Mouse (Mus musculus) layer of hippocampus, adult 18-20 months (tissue): ENCODE measurements around the gene Nek1. TPM values are rescaled to one million over a fixed set of nuclear protein-coding genes. Genes with fewer than 3 reads are reported as not detected.

Source experiments
- DNase-seq, 2 experiments: peaks; one replicate each; pipeline ENCODE4 v3.0.0; 2022; ENCODE audit warnings: low spot score in 2 of 2
- long read RNA-seq: library from polyadenylated mRNA; stranded (forward); transcript quantifications from one replicate; pipeline ENCODE4 v2.0.0, GENCODE M21; 2021
- total RNA-seq, 2 experiments: library from RNA; stranded (reverse); gene quantifications; 2 replicates each; pipeline ENCODE4 v1.2.3; 2021

Nek1 gene
- total RNA-seq, result 10 to 100 TPM; 25.5 to 26.1 TPM
- long read RNA-seq, full-length matches to known transcripts, result 6 of 19 reads
- long read RNA-seq, partial matches to known transcripts, result 4 of 19 reads
- long read RNA-seq, other reads (novel, unspliced or antisense), result 9 of 19 reads

GRCm38 (mm10) chr8:60992910-60993638 is at the start of gene Nek1:
Gene Nek1 (plus strand): TSS chr8:60993195.
- DNase-seq, result peak; percentile 96 to 98

DNA sequence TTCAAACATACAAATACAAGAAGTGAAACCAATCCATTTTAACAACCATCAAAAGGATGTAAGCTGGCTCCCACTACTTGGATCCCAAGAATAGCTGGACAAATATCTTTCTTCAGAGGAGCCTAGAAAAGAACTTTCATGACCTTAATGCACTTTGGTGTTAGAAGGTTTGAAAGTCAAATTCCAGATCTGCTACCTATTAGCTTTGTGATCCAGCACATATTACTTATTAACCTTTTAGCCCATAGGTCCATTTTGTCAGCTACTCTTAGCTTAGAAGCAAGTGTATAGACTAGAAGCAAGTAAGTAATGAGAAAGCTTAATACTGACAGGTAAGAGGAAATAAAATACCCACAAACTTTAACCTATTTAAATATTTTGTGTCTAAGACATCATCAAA is 45.5 kb upstream of the Nek1 start:
- DNase-seq, result no peak

- peak in 1 of 2 experiments; percentile 34 for DNase-seq
Measured at GRCm38 (mm10) chr8:60949859-60950258, 43.1 kb upstream of the Nek1 start.

DNA sequence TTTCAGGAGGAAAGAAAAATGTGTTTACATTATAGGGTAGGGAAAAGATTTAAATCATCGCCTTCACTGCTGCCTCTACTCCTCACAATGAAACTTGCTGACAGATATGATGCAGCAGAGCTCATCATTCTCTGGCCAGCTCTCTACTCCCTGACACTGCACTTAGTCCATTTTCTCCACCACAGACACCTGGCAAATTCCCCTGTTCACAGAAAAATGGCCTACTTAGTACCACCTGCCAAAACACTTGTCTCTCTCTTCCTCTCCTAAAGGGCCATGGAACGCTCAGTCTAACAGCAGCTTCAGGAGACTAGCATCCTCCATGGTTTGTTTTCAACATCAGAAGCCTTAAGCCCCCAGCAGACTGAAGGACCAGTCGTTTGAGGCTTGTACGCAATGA is 41.7 kb upstream of the Nek1 start:
- DNase-seq, result no peak

DNA sequence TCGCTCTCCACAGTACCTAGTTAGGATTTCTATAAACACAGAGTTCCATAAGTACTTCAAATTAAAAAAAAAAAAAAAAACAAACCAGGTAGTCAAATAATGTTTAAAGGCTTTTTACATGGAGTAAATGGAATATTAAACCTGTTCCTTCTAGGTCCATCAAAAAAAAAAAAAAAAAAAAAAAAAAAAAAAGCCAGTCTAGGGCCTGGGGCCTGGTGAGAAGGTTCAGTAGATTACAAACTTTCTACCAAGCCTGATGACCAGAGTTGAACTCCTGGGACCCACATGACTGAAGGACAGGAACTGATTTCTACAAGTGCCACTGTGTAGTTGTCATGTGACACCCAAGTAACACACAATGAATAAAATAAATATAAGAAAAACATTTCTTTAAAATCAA is 41.2 kb upstream of the Nek1 start:
- no peak for DNase-seq

DNA sequence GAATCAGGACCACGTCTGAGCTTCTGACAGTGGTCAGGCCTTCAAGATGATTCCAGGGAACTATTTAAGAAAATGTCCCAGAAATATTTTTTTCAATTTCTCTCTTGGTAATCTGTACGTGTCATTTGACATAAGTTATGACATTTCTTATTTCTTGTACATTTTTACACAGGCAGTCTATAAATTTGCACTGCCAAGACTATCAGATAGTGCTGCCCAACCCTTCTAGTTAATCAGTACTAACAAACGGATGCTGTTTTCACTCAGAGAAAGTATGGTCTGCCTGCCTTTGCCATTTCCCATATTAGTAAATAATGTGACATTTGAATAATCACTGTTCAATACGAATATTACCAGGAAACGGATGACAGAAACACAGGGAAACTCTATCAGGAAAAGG is 40.2 kb upstream of the Nek1 start:
- no peak for DNase-seq

DNA sequence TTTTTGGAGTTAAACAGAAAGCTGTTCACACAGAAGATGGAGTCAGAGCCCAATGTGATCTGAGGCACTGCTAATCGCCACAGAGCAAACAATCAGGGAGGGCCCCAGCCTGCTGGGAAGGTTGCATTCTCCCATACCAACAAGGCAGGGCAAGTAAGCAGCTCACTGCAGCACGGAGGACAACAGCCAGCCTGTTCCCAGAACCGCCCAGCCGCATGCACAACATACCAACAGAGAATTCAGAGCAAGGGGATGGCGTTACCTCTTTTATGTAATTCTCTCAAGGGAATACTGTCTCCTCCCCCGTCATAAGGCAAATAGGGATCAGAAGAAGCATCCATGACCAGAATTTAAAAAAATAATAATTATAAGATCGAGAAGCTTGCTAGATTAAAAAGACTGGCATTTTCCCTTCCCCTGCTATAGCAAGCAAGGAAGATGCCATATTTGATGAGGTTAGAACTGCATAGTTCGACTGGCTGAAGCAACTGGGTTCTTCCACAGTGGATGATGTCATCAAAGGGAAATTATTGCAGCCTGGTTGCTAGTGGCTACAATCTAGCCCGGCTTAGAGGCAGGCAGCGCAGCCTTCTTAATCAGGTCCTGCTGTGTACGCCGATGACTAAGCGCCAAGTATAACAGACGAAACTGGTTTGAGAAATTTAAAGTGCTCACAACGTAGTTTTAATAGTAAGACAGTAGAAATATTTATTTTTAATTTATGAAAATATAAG is 38.5 kb upstream of the Nek1 start:
- peak; percentile 80 to 90 for DNase-seq

DNA sequence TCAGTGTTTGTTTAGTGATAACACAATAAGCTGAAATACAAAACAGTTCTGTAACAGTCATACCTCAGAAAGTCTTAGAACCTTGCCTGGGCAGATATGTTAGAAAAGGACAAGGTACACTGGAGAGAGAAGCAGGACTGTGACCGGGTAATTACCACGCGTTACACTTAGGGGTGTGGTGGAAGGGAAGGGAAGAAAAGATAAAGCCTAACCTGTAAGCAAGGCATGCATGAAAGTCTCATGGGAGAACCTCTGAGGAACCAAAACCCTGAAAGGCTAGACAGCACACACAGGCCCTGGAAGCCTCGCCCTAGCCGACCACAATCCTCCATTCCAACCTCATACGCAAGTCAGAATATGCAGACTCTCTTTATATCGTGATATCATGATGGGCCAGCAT is 36.1 kb upstream of the Nek1 start:
- no peak for DNase-seq

DNA sequence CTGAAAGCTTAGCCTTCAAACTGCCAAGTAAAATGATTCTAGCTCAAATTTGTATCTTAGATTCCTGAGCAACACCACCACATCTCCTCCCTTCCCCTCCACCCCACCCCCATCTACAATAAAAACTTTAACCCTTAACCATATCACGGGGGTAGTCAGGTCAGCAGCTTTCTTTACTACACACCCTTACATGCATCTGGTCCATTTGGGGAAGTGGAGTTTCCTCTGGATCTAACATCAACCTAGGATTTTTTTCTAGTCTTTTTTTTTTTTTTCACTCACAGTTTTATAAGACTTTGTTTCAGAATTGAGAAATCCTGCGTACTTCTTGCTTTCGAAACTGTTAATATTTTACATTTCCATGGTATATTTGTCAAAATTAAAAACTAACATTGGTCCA is 30.2 kb upstream of the Nek1 start:
- DNase-seq, result no peak

- no peak for DNase-seq
Measured at GRCm38 (mm10) chr8:60963931-60964330, 29.1 kb upstream of the Nek1 start.

DNA sequence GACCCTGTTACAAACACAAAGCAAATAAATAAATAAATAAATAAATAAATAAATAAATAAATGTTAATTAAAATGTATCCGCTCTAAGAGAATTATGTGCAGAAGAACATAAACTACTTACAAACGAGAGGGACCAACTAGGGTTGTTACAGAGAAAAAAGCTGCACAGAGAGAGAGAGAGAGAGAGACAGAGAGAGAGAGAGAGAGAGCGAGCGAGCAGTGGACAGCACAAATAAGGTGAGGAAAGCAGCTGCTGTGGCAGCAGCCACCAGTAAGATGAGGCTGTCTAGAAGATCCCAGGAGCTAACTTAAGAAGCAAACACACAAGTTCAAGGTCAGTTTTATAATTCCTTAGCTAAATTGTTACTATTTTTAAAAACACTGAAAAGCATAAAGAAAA is 28.5 kb upstream of the Nek1 start:
- DNase-seq, result no peak

DNA sequence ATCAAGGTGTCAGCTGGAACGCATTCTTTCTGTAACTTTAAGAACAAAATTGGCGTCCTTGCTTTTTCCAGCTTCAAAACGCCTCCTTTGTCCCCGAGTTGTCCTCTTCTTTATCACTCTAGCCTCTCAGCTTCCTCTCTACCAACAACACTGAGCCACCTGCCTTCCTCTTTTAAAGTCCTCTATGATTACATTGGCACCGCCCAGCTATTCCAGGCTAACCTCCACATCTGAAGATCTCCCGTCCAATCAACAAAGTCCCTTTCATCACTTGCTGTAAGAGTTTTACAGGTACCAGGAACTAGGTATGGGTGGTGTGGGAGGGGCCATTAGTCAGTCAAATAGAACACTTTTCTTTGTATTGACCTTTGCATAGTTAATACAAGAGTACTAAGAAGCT is 27.7 kb upstream of the Nek1 start:
- DNase-seq, result no peak

- no peak for DNase-seq
Measured at GRCm38 (mm10) chr8:60965741-60966140, 27.3 kb upstream of the Nek1 start.

GRCm38 (mm10) chr8:60969091-60969490 is 23.9 kb upstream of the Nek1 start:
- DNase-seq, result no peak

DNA sequence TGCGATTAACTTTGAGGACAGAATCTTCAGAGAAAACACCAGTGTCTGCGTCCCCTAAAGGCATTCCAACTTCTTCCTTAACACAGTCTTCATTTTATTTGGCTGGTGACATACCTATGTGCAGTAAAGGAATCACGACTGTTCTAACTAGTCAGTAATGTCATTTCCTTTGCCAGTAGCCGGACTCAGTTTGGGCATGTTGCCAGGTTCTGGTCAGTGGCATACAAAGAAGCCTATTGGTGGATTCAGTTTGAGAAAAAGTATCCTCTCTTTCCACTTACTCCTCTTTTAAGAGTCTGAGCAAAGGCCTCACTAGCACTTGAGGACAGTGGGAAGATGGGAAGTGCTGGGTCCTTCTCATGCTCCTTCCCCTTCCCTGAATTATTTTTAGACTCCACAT is 21.2 kb upstream of the Nek1 start:
- DNase-seq, result no peak

GRCm38 (mm10) chr8:60973448-60973847 is 19.5 kb upstream of the Nek1 start:
- DNase-seq, result no peak

DNA sequence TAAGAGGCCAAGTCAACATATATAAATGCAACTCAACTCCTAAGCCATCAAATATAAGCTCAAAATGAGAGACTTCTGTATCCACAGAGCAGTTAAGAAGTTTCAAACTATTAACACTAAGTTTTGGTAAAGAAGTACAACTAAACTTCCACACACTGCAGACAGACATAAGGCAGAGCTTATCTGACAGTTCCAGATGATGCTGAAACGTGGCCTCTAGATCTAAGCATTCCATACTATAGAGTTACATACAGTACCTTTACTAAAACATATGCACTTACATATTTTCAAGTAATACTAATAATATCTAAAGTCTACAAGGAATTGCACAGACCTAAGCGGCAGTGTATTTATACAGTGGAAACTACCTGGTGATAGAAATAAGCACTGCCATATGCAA is 18.2 kb upstream of the Nek1 start:
- DNase-seq, result no peak

DNA sequence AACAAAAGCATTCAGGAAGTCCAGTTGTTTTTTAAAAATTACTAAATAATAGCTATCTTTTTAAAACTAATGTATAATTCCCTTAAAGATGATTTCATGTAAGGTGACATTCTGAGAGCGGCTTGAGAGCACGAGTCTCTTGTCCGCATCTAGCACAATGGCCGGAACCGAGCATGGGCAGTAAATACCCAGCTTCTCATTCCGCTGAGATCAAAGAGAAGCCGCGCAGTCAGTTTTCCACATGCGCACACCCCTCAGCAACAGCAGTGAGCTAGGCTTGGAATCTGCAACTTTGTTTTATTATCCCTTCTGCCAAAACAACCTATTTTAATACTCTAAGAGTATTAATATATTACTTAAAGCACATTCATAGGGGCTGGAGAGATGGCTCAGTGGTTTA is 16.2 kb upstream of the Nek1 start:
- no peak for DNase-seq

DNA sequence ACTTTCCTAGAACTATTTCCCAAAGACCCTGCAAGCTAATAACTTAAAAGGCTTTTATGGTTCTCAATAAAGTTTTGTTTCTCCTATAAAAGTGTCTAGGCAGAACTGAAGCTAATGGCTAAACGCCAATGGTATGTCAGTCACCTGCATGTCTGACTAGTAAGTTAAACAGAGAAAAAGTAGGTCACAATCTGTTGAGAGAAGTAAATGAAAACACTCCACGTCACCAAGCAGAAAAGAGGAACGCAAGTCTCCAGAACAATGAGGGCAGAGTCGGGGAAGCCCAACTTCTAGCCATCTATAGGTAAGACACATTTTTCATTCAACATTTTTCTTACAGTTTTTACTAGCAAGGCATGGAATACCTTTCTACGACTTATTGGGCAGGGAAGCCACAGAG is 14.5 kb upstream of the Nek1 start:
- no peak for DNase-seq

DNA sequence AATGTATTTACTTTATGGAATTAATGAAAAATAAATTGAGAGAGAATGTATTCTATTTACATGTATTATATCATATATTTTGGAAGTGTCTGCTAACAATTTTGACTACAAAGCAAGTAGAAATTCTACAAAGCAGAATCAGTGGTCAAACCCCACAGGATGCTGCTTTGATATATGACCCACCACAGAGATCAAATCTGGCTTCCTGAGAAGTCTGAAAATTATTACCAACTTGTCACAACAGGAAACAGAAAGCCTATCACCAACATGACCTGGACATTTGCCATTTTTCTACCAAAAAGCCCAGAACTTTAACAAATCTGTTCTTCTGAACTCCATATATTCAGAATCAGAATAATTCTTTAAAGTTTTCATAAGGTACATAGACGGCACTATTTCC is 11.6 kb upstream of the Nek1 start:
- DNase-seq, result no peak

DNA sequence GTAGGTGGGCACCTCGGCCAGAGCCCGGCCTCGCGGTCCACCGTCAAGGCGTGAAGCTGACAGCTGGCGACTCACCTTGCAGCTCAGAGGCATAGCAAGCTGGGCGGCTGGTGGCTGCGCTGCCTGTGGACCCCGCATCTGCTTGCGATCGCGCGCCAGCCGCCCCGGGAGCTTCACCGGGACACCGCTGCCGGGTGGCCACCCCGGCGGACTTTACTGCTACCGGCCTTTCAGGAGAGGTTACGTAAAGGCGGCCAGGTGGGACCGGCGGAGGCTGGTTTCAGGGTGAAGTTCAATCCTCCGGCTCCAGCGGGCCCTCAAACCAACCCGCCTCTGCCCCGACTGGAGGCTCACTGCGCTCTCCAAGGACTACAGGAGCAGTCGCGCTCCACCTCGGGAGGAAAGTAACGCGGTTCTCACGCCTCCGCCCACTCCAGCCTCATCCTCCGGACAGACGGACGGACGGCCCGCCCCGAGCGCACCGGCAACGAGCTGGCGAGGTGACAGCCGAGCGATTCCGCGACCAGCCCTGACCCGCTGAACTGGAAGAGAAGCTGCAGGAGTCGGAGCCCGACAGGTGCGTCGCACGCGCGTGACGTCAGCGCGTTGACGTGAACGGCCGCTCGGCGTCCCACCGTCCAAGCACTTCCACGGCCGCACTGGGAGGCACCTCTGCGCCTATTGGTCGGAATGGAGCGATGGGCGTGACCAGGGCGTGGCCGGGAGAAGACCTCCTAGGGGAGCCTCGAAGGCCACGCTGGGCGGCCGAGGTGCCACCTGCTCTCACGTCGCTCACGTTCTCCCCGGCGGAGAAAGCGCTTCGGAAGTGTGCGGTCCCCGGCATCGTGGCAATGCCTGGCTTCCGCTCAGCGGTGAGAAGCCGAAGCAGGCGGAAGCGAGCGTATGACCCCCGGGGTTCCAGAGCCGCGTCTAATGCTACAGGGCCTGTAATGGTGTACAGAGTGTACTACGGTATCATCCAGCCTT is 10.0 kb upstream of the Nek1 start, which contains the start of gene Clcn3:
Clcn3 (minus strand) TSS at position 600 of the 987 bp plus-strand sequence.
- DNase-seq, result peak; percentile 95 to 98
